Mouse (Mus musculus) C2C12 (cell line): ENCODE data around the gene Pon3.

Source experiments
- CEBPB ChIP-seq: IDR thresholded peaks from one replicate; pipeline ENCODE4 v1.6.1; 2011; ENCODE audit warnings: low read depth, mild to moderate bottlenecking, control low read depth, moderate library complexity
- CTCF ChIP-seq: IDR thresholded peaks from one replicate; pipeline ENCODE4 v1.5.1; 2011; ENCODE audit not compliant: control insufficient read depth, insufficient read depth, insufficient read length
- MAX ChIP-seq: IDR thresholded peaks from one replicate; pipeline ENCODE4 v1.6.1; 2011; ENCODE audit warnings: mild to moderate bottlenecking, control low read depth
- MYOD1 ChIP-seq: IDR thresholded peaks from one replicate; pipeline ENCODE4 v1.6.1; 2011; ENCODE audit warnings: low read depth; ENCODE audit not compliant: control insufficient read depth, insufficient read length
- MYOG ChIP-seq: IDR thresholded peaks from one replicate; pipeline ENCODE4 v1.6.1; 2011; ENCODE audit not compliant: control insufficient read depth, insufficient read length; ENCODE audit errors: extremely low read depth
- USF1 ChIP-seq: IDR thresholded peaks from one replicate; pipeline ENCODE4 v1.6.1; 2011; ENCODE audit warnings: low read depth, mild to moderate bottlenecking, control low read depth, moderate library complexity

DNA sequence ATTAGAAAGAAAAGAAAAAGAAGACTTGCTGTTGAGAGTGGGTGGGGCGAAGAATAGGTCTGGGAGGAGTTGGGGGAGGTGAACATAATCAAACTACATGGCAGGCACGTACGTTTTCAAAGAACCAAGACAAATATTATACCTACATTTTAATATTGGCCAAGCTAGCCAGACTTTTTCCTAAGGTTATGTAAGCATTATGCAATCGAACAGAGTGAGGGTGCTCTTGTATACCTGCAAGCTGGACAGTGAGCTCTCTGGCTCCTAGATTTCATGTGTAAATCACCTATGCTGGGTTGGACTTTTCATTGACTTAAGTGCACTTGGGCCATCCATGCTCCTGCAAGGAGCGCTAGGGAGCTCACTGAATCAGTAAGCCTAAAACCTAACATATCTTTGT, 57.5 kb downstream of the Pon3 start:
- no peak for TF ChIP-seq MAX
- no peak for TF ChIP-seq CEBPB
- TF ChIP-seq USF1, result no peak
- no peak for TF ChIP-seq CTCF
- no peak for TF ChIP-seq MYOD1
- TF ChIP-seq MYOG, result no peak
